Mouse (Mus musculus): ENCODE results near the gene Gatad2a. TPM values are rescaled to one million over a fixed set of nuclear protein-coding genes. Genes with fewer than 3 reads are reported as not detected.

The Gatad2a gene
- total RNA-seq (2014; rRNA removed) (24.4 and 30.1 TPM in 2 replicates), polyA plus RNA-seq (2015; fragmentation: Nextera tagmentation; extraction: Ambion mirVana) (17.2 and 19.3 TPM in 2 replicates)

DNA sequence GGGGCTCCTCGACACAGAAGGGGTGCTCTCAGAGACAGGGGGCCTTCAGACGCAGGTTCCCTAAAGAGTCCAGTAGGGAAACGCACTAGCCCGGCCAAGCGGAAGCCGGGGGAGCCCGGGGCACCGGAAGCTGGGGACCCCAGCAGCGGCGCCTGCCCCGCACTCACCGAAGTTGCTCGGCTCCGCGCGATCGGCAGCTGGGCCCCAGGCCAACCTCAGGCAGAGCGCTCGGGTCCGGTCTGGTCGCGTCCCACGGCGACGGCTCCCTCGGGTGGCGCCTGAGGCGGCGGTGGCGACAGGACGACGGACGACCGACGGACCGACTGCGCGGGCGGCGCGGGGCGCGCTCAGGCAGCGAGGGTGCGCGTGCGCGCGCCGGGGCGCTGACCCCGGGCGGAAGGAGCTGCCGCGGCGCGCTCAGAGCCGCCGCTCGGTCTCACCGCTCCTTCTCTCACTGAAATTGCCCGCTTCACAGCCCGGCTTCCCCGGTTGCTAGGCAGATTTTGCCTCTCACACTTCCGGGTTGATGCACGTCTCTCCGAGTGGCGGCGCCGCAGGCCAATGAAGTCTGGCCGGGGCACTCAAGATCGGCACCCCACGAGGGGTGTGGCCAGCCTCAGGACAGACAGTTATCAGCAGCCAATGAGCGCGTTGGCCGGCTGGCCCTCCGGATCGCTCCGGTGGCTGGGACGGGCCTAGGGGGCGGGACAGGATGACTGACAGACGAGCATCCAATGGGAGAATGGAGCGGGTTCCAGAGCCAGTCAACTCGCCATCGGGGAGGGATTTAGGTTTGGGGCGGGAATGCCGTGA is at the start of gene Gatad2a:
Gene Gatad2a, minus strand, starts transcription at position 609 of the 813 bp plus-strand sequence.
- Histone ChIP-seq H3K4me3 (ENCODE audit: low read depth, low read length) (peak within 1 kb of the TSS; percentile 92), H3K27ac (ENCODE audit: low read depth, low read length) (peak within 1 kb of the TSS; percentile 78), H3K9ac (replicated peaks; ENCODE audit: low read length, poor library complexity, severe bottlenecking) (peak within 1 kb of the TSS; percentile 72), H3K9me3 (ENCODE audit: low read length) (no peaks in the 10 kb centered on the region), H3K4me1 (ENCODE audit: insufficient read depth, low read length) (no peaks in the 10 kb centered on the region), H3K4me2 (ENCODE audit: low read depth, low read length, poor library complexity, severe bottlenecking) (peak within 1 kb of the TSS; percentile 91), H3K27me3 (ENCODE audit: insufficient read depth, low read length) (no peaks in the 10 kb centered on the region), H3K36me3 (ENCODE audit: insufficient read depth, low read length) (no peaks in the 10 kb centered on the region)
- peak; percentile 52 for TF ChIP-seq CTCF (IDR thresholded peaks at IDR 0.05)
- ATAC-seq (ENCODE audit: low FRiP score) (peak; percentile 100), DNase-seq (ENCODE audit: low spot score) (peak; percentile 100)
- WGBS, result under 1% methylated on average over 62 of the region's 87 CpGs

DNA sequence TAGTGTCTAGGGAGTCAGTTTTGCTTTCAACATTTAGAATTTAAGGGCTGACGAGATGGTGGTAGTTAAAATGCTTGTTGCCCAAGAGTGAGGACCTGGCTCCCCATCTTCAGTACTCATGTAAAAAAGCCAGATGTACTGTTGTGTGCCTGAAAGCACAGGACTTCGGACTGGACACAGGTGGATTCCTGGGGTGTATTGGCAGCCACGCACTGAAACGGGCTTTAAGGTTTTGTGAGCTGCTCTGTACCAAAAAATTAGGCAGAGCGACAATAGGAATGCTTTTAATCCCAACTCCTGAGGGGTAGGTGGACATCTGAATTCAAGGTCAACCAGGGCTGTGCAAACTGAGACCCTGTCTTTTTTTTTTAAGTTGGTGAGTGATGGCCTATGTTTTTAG is 47.8 kb upstream of the Gatad2a start:
- 89% methylated on average over 5 of the region's 5 CpGs for WGBS
- Histone ChIP-seq H3K36me3 (ENCODE audit: insufficient read depth, low read length) (peaks cover 3% of the 10 kb centered on the region; the same call in 1 of the 2 replicates), H3K27ac (ENCODE audit: low read depth, low read length) (no peak overlapping the region), H3K4me1 (ENCODE audit: insufficient read depth, low read length) (peaks cover 16% of the 10 kb centered on the region; the same call in 1 of the 2 replicates), H3K27me3 (ENCODE audit: insufficient read depth, low read length) (no peaks in the 10 kb centered on the region), H3K4me3 (ENCODE audit: low read depth, low read length) (peak overlapping the region; percentile 98; the same call in 1 of the 2 replicates), H3K9me3 (ENCODE audit: low read length) (no peaks in the 10 kb centered on the region), H3K9ac (replicated peaks; ENCODE audit: low read length, poor library complexity, severe bottlenecking) (peak overlapping the region; percentile 99; the same call in 1 of the 2 replicates), H3K4me2 (ENCODE audit: low read depth, low read length, poor library complexity, severe bottlenecking) (peak overlapping the region; percentile 77)
- no peak for TF ChIP-seq CTCF (IDR thresholded peaks at IDR 0.05)
- DNase-seq (ENCODE audit: low spot score) (no peak), ATAC-seq (ENCODE audit: low FRiP score) (no peak)

DNA sequence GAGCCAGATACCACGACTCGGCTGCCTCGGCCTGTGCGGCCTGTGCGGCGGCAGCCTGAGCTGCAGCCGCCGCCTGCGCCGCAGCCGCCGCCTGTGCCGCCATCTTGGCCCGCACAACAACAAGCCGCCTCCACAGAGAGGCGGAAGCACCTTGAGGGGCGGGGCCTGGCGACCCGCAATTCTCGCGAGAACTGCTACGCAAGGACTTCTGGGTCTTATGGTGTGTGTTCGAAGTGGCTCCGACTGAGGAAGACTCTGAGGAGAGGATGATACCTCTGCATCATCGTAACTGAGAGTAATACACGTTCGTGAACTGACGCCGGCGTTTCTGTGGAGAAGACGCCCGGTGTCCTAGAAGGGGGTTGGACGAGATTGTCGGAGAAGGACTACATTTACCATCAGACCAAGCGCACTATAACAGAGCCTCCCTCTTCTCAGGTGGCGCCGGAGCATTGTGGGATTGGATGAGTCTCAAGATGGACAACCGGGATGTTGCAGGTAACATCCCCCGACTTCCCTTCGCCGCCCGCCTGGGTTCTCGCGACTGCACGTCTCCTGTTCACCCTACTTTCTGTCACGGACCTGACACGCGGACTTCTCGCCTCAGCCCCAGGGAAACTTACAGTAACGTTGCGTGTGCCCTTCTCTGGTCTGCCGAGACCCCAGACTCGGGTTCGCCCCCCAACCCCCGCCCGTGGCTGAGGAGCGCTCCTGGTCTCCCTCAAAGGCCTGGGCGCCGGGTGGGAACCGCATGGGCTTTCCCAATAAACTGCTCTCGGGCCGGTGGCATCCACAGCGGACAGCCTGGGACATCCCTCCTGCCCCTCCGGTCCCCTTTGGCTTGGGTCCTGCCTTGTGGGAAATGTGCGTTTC is 46.6 kb upstream of the Gatad2a start, which contains the start of the genes Mau2 and Sugp1:
Gene Mau2, minus strand, starts transcription at position 152 of the 873 bp plus-strand sequence.
Gene Sugp1, plus strand, starts transcription at position 231 of the 873 bp plus-strand sequence.
- ATAC-seq (ENCODE audit: low FRiP score) (peak; percentile 97), DNase-seq (ENCODE audit: low spot score) (peak; percentile 97)
- Histone ChIP-seq H3K9me3 (ENCODE audit: low read length) (no peaks in the 10 kb centered on the region), H3K9ac (replicated peaks; ENCODE audit: low read length, poor library complexity, severe bottlenecking) (peak within 1 kb of the TSS; percentile 99), H3K4me2 (ENCODE audit: low read depth, low read length, poor library complexity, severe bottlenecking) (peak within 1 kb of the TSS; percentile 85), H3K4me1 (ENCODE audit: insufficient read depth, low read length) (peaks cover 16% of the 10 kb centered on the region; the same call in 1 of the 2 replicates), H3K4me3 (ENCODE audit: low read depth, low read length) (peak within 1 kb of the TSS; percentile 98), H3K27me3 (ENCODE audit: insufficient read depth, low read length) (no peaks in the 10 kb centered on the region), H3K27ac (ENCODE audit: low read depth, low read length) (peak within 1 kb of the TSS; percentile 76), H3K36me3 (ENCODE audit: insufficient read depth, low read length) (no peaks in the 10 kb centered on the region)
- WGBS, result under 1% methylated on average over 65 of the region's 65 CpGs
- TF ChIP-seq CTCF (IDR thresholded peaks at IDR 0.05), result no peak

DNA sequence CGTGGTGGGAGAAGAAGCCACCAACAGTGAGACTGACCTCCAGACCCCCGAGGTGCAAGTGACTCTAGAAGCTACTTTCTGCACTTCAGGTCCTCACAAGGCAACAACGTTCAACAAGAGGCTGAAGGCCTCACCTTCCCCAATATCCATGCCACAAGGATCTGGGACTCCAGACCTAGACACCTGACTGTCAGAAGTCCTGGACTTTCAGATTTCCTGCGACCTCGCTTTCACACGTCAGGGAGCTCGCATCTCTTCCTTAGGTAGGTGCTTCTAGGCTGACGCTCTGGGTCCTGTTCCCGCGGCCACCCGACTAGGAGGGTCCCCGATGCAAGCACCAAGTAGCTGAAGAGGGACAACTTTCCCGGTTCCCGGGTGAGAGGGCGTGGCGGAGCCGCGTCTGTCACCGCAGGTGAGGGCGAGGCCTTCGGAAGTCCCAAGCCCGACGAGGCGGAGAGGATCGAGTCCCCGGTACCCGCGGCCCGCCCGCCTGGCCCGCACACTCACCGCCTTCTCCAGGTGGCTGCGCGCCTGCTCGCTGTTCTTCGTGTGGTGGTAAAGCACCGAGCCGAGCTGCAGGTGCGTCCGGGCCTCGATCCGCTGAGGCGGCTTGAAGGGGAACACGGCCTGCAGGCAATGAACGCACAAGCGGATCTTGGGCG is 45.8 kb upstream of the Gatad2a start:
- H3K27me3 ChIP-seq (ENCODE audit: insufficient read depth, low read length), result no peaks in the 10 kb centered on the region
- peak overlapping the region; percentile 85 for H3K4me2 ChIP-seq (ENCODE audit: low read depth, low read length, poor library complexity, severe bottlenecking)
- TF ChIP-seq CTCF (IDR thresholded peaks at IDR 0.05), result no peak
- no peaks in the 10 kb centered on the region for H3K9me3 ChIP-seq (ENCODE audit: low read length)
- WGBS, result under 1% methylated on average over 46 of the region's 47 CpGs
- H3K4me1 ChIP-seq (ENCODE audit: insufficient read depth, low read length), result peaks cover 16% of the 10 kb centered on the region; the same call in 1 of the 2 replicates
- peak overlapping the region; percentile 99 for H3K9ac ChIP-seq (replicated peaks; ENCODE audit: low read length, poor library complexity, severe bottlenecking)
- no peaks in the 10 kb centered on the region for H3K36me3 ChIP-seq (ENCODE audit: insufficient read depth, low read length)
- peak; percentile 11; the same call in 1 of the 2 replicates for ATAC-seq (ENCODE audit: low FRiP score)
- peak overlapping the region; percentile 98 for H3K4me3 ChIP-seq (ENCODE audit: low read depth, low read length)
- no peak for DNase-seq (ENCODE audit: low spot score)
- peak overlapping the region; percentile 76 for H3K27ac ChIP-seq (ENCODE audit: low read depth, low read length)

DNA sequence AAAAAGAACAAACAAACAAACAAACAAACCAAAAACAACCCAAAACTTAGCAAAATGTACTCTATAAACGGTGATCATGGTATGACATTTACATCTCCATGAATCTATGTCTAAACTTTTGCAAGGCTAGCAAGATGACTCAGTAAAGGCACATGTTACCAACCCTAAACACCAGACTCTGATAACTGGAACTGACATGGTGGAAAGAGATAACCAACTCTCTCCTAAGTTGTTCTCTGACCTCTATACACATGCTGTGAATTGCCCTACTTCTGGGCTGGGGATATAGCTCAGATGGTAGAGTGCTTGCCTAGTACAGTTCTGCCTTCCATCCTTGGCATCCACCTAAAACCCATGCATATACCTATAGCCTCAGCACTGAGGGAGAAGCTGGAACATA is 41.8 kb upstream of the Gatad2a start:
- TF ChIP-seq CTCF (IDR thresholded peaks at IDR 0.05), result no peak
- no peak overlapping the region for H3K4me2 ChIP-seq (ENCODE audit: low read depth, low read length, poor library complexity, severe bottlenecking)
- DNase-seq (ENCODE audit: low spot score), result no peak
- peaks cover 4% of the 10 kb centered on the region for H3K36me3 ChIP-seq (ENCODE audit: insufficient read depth, low read length)
- H3K9ac ChIP-seq (replicated peaks; ENCODE audit: low read length, poor library complexity, severe bottlenecking), result no peak overlapping the region
- 92% methylated on average over 1 of the region's 1 CpGs for WGBS
- H3K27ac ChIP-seq (ENCODE audit: low read depth, low read length), result no peak overlapping the region
- no peaks in the 10 kb centered on the region for H3K9me3 ChIP-seq (ENCODE audit: low read length)
- H3K27me3 ChIP-seq (ENCODE audit: insufficient read depth, low read length), result no peaks in the 10 kb centered on the region
- no peak overlapping the region for H3K4me3 ChIP-seq (ENCODE audit: low read depth, low read length)
- peaks cover 12% of the 10 kb centered on the region; the same call in 1 of the 2 replicates for H3K4me1 ChIP-seq (ENCODE audit: insufficient read depth, low read length)
- no peak for ATAC-seq (ENCODE audit: low FRiP score)

Data from midbrain, postnatal 0 days (tissue).